Mouse (Mus musculus): ENCODE measurements around the gene Chgb.

DNA sequence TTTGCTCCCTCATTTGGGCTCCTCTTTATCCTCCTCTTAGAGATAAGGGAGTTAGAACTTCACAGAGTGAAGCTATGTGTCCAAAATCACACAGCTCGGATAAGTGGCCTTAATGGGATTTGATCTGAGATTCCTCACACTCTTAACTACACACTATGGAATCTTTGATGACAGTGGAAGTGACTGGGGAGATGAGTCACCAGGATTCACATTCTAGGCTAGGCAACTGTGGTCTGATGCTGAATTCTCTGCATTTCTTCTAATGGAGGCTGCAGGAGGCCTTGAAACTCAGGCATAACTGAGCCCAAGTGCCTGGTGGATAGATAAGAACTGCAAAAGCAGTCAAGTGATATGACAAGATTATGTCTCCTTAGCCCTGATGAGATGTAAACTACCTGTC is 10.3 kb upstream of the Chgb start:
- no peak for TF ChIP-seq POLR2A (IDR thresholded peaks at IDR 0.05; ENCODE audit: extremely low read depth, insufficient read depth, low read length)
- no peak for TF ChIP-seq CTCF (IDR thresholded peaks at IDR 0.05; ENCODE audit: low read depth, low read length)
